Mouse (Mus musculus) embryo, embryonic 11.5 days (tissue): Measurements from ENCODE around the gene Gm26938.

Experiments used
- DNase-seq: peaks from one replicate; pipeline ENCODE4 v3.0.0-alpha.2; 2012; ENCODE audit warnings: low read depth, low spot score

Gene Gm26938

GRCm38 (mm10) chr5:139826357-139827055, at the start of gene Gm26938, which contains the start of gene Psmg3:
Gene Gm26938 (minus strand): TSS chr5:139826407.
Gene Psmg3 (minus strand): TSS chr5:139826885.
- peak; percentile 83 for DNase-seq

GRCm38 (mm10) chr5:139871526-139871925, 45.3 kb upstream of the Gm26938 start:
- no peak for DNase-seq

- no peak for DNase-seq
These were observed 44.7 kb upstream of the Gm26938 start for GRCm38 (mm10) chr5:139870886-139871285.

GRCm38 (mm10) chr5:139862759-139863158, 36.6 kb upstream of the Gm26938 start:
- no peak for DNase-seq

- no peak for DNase-seq
These were observed 34.3 kb upstream of the Gm26938 start for GRCm38 (mm10) chr5:139860328-139861104.

GRCm38 (mm10) chr5:139849626-139850320, 23.6 kb upstream of the Gm26938 start:
- no peak for DNase-seq

GRCm38 (mm10) chr5:139839142-139839541, 12.9 kb upstream of the Gm26938 start:
- no peak for DNase-seq

- peak; percentile 56 for DNase-seq
These were observed 12.3 kb upstream of the Gm26938 start for GRCm38 (mm10) chr5:139838476-139838892.

GRCm38 (mm10) chr5:139835706-139836105, 9.5 kb upstream of the Gm26938 start:
- no peak for DNase-seq

GRCm38 (mm10) chr5:139832125-139832524, 5.9 kb upstream of the Gm26938 start:
- no peak for DNase-seq

- no peak for DNase-seq
These were observed 4.5 kb upstream of the Gm26938 start for GRCm38 (mm10) chr5:139830734-139831133.

- no peak for DNase-seq
These were observed 3.2 kb upstream of the Gm26938 start for GRCm38 (mm10) chr5:139829384-139829783.

- no peak for DNase-seq
These were observed 1.4 kb upstream of the Gm26938 start for GRCm38 (mm10) chr5:139827593-139827992.

GRCm38 (mm10) chr5:139825947-139826346, 260 bp downstream of the Gm26938 start:
- DNase-seq: no peak

- DNase-seq: no peak
These were observed 1.7 kb downstream of the Gm26938 start for GRCm38 (mm10) chr5:139824531-139824930.

- no peak for DNase-seq
These were observed 4.4 kb downstream of the Gm26938 start for GRCm38 (mm10) chr5:139821466-139822459.

GRCm38 (mm10) chr5:139819538-139820181, 6.5 kb downstream of the Gm26938 start, which contains the start of gene Tmem184a:
Gene Tmem184a (minus strand): TSS chr5:139819917.
- no peak for DNase-seq

- DNase-seq: no peak
These were observed 7.4 kb downstream of the Gm26938 start for GRCm38 (mm10) chr5:139818801-139819200.

- DNase-seq: no peak
These were observed 8.2 kb downstream of the Gm26938 start for GRCm38 (mm10) chr5:139818056-139818455.

- no peak for DNase-seq
These were observed 8.9 kb downstream of the Gm26938 start for GRCm38 (mm10) chr5:139817292-139817691.
